Mouse (Mus musculus): ENCODE results near the gene Spout1.
A peak's percentile ranks its signal among the peaks of the same experiment; 100 is the strongest.

Spout1 gene

GRCm38 (mm10) chr2:30130156-30130555 is 48.1 kb downstream of the Spout1 start:
- no peak for DNase-seq (ENCODE audit: low read depth)

- DNase-seq (ENCODE audit: low read depth): peak; percentile 37
Measured at GRCm38 (mm10) chr2:30128789-30129188, 49.5 kb downstream of the Spout1 start.

GRCm38 (mm10) chr2:30124472-30125274 is 53.6 kb downstream of the Spout1 start, which contains the start of gene Zer1:
TSS of gene Zer1 (minus strand) at chr2:30124585.
- peak; percentile 81 for DNase-seq (ENCODE audit: low read depth)

- peak; percentile 22 for DNase-seq (ENCODE audit: low read depth)
Measured at GRCm38 (mm10) chr2:30123729-30124471, 54.4 kb downstream of the Spout1 start.

Measured in c-Kit-positive CD71-negative TER-119-negative erythroid progenitor cells, embryonic 14.5 days (primary cell).